Mouse (Mus musculus) G1E (cell line): ENCODE measurements around the gene Sec22b. TPM values are rescaled to one million over a fixed set of nuclear protein-coding genes. Genes with fewer than 3 reads are reported as not detected.

Experiments
- ATAC-seq: 2 replicates; pipeline ENCODE4 v1.8.0; 2016; ENCODE audit warnings: mild to moderate bottlenecking; ENCODE audit not compliant: insufficient number of reproducible peaks, poor library complexity, low FRiP score, severe bottlenecking; ENCODE audit errors: extremely low read depth
- DNase-seq: peaks from one replicate; pipeline ENCODE4 v3.0.0; 2012; ENCODE audit warnings: low spot score
- H3K27me3 ChIP-seq: 2 replicates; pipeline ENCODE4 v1.6.1; 2012; ENCODE audit warnings: mild to moderate bottlenecking, low read length, inconsistent platforms; ENCODE audit not compliant: insufficient read depth
- H3K36me3 ChIP-seq: replicated peaks from 2 replicates; pipeline ENCODE3; 2012; ENCODE audit warnings: mild to moderate bottlenecking, inconsistent platforms
- H3K4me1 ChIP-seq: 2 replicates; pipeline ENCODE4 v1.6.1; 2012; ENCODE audit warnings: low read depth, low read length, inconsistent platforms, mixed read lengths; ENCODE audit not compliant: insufficient read depth
- H3K4me3 ChIP-seq: 2 replicates; pipeline ENCODE4 v1.5.1; 2012; ENCODE audit warnings: low read depth, mild to moderate bottlenecking, inconsistent platforms, low read length, moderate library complexity, mixed read lengths
- H3K9me3 ChIP-seq: replicated peaks from 2 replicates; pipeline ENCODE4 v1.6.1; 2012; ENCODE audit warnings: inconsistent platforms
- CTCF ChIP-seq: IDR thresholded peaks from 2 replicates; pipeline ENCODE4 v1.5.1; 2012; ENCODE audit warnings: low read depth, low read length, inconsistent platforms, mixed read lengths
- GATA1 ChIP-seq: IDR thresholded peaks from 2 replicates; pipeline ENCODE4 v1.6.1; 2012; ENCODE audit warnings: borderline replicate concordance, low read length, inconsistent platforms, mixed read lengths
- GATA2 ChIP-seq: IDR thresholded peaks from 2 replicates; pipeline ENCODE4 v1.6.1; 2012; ENCODE audit warnings: low read depth, low read length, inconsistent platforms, borderline replicate concordance
- POLR2AphosphoS5 ChIP-seq: IDR thresholded peaks from 2 replicates; pipeline ENCODE4 v1.6.1; 2012; ENCODE audit warnings: low read depth, low read length, inconsistent platforms; ENCODE audit not compliant: insufficient replicate concordance
- TAL1 ChIP-seq: conservative IDR thresholded peaks from 2 replicates; pipeline ENCODE4 v1.6.1; 2012; ENCODE audit warnings: low read depth, low read length, inconsistent platforms, mixed read lengths
- polyA plus RNA-seq: library from polyadenylated mRNA; stranded (reverse); fragments of >175 nt; gene quantifications from 2 replicates; pipeline ENCODE4 v1.2.3, GENCODE M21; 2012
- total RNA-seq, 2 experiments: library from RNA; stranded (forward) in 1 of 2; stranded (reverse) in 1 of 2; fragments of 200-1000 nt in 1 of 2; fragments of >200 nt in 1 of 2; fragmentation: Nextera tagmentation in 1 of 2; gene quantifications; 2 replicates each; pipeline ENCODE4 v1.2.3; 2014 to 2017

Sec22b gene
- total and polyA plus RNA-seq, 3 experiments = 58.3 to 79.6 (median 78.3) TPM

DNA sequence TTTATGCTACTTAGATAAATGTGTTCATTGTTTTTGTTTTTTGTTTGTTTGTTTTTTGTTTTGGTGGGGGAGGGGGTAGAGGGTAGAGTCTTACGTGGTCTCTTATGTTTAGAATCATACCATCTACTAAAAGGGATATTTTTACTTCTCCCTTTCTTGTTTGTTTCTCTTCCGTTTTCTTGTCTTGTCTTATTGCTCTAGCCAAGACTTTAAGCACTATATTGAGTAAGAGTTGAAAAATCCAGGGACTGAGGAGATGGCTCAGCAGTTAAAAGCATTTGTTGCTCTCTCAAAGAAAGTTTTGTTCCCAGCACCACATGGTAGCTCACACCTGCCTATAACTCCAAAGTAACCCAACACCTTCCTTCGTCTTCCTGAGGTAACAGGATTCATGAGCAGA lies 50.1 kb downstream of the Sec22b start:
- Histone ChIP-seq H3K4me3 (no peak overlapping the region), H3K9me3 (peaks cover 2% of the 10 kb centered on the region; the same call in 1 of the 2 replicates), H3K27me3 (no peaks in the 10 kb centered on the region), H3K36me3 (no peaks in the 10 kb centered on the region), H3K4me1 (no peaks in the 10 kb centered on the region)
- DNase-seq (no peak), ATAC-seq (no peak)
- TF ChIP-seq CTCF (no peak), TAL1 (no peak), POLR2AphosphoS5 (no peak), GATA2 (no peak), GATA1 (no peak)

DNA sequence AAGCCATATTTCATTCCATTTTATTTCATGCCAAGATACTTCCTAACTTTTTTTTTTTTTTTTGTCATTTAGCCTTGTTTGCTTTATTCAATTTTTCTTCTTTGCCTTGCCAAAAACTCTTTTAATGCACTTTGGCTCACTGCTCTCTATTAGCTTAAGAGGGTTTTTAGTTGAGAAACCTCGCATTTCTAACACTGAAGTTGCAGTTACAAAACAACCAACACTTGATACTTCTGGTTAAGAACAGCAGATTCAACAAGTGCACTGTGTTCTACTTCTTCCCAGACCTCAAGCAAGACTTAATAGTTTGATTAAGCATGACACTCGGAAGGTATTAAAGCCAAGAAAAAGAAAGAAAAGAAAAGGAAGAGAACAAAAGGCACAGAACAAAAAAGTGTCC lies 52.2 kb downstream of the Sec22b start:
- no peaks in the 10 kb centered on the region for H3K4me1 ChIP-seq
- H3K36me3 ChIP-seq = no peaks in the 10 kb centered on the region
- TF ChIP-seq GATA2 (no peak), CTCF (no peak), GATA1 (no peak), TAL1 (no peak), POLR2AphosphoS5 (no peak)
- no peak for ATAC-seq
- H3K4me3 ChIP-seq = no peak overlapping the region
- H3K27me3 ChIP-seq = no peaks in the 10 kb centered on the region
- H3K9me3 ChIP-seq = peaks cover 6% of the 10 kb centered on the region
- DNase-seq = no peak

DNA sequence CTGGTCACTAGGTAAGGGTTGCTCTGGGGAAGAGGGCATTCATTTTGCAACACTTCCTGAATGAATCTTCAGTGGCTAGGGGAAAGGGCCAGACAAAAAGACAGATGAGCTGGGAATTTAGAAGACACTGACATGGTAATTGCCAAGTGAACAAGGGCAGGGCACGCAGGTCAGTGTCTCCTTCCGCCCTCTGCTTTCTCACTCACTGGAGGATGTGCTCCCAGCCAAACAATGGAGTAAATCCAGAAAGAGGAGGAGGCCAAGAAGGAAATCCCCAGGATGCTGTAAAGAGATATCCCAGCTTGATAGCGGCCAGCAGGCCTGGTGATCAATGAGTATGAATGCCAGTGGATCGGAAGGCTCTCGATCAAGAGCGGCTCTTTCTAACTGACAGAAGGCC lies 55.3 kb downstream of the Sec22b start:
- Histone ChIP-seq H3K27me3 (no peaks in the 10 kb centered on the region), H3K36me3 (no peaks in the 10 kb centered on the region), H3K9me3 (peaks cover 18% of the 10 kb centered on the region), H3K4me3 (no peak overlapping the region), H3K4me1 (no peaks in the 10 kb centered on the region)
- DNase-seq (no peak), ATAC-seq (no peak)
- no peak for TF ChIP-seq GATA1
- TF ChIP-seq CTCF = no peak
- no peak for TF ChIP-seq TAL1
- no peak for TF ChIP-seq POLR2AphosphoS5
- TF ChIP-seq GATA2 = no peak

DNA sequence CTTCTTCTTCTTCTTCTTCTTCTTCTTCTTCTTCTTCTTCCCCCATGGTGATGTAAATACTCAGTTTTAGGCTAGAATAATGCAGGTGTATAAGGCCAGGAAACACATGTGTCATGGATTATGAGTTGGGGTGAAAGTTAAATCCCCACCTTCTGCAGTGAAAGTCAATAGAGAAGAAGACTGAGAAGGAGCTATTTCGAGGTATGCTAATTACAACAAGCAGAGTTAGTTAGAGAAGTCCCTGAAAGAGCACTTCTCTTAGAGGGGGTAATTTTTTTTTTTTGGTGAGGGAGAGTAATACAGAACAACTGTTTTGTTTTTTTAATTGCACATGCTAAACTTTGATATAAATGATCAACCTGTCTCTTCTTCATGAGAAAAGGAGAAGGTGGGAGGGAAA lies 55.9 kb downstream of the Sec22b start:
- TF ChIP-seq CTCF (no peak), TAL1 (no peak), POLR2AphosphoS5 (no peak), GATA1 (no peak), GATA2 (no peak)
- Histone ChIP-seq H3K36me3 (no peaks in the 10 kb centered on the region), H3K4me1 (no peaks in the 10 kb centered on the region), H3K9me3 (peaks cover 21% of the 10 kb centered on the region), H3K27me3 (no peaks in the 10 kb centered on the region), H3K4me3 (no peak overlapping the region)
- ATAC-seq = no peak
- DNase-seq = no peak

DNA sequence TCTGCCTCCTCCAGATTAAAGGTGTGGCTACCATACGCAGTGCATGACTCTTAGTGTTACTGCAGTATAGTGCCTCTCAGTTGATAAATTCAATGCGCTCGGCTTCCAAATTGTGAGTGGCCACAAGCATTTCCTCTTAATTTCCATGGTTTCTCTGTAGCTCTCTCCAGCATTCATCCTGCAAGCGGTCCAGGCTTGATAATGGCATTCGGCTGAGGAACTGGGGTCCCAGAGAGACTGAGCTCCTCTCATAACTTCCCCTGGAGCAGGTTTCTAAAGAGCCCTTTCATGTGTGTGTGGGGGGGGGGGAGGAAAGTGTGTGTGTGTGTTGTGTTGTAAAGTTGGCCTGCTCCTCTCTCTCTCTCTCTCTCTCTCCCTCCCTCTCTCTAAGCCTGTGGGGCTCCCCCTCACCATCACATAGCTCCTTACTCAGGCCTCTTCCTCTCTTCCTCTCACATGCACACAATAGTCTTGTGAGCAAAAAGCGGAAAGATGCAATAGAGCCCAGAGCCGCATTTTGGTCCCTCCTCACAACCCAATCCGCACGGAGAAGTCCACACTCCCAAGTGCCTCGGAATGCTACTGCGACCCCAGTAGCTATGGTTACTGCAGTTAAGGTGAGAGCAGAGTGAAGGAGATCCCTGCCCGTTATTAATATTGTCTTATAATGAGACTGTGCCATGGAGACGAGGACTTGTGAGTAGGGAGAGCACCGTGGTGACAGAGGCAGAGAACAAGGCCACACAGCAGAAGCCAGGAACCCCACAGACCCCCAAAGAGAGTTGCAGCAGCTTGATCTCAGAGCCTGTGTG lies 60.0 kb downstream of the Sec22b start:
- peaks cover 27% of the 10 kb centered on the region for H3K9me3 ChIP-seq
- no peak overlapping the region for H3K4me3 ChIP-seq
- H3K4me1 ChIP-seq = no peaks in the 10 kb centered on the region
- TF ChIP-seq GATA2 = no peak
- TF ChIP-seq CTCF = no peak
- TF ChIP-seq GATA1 = no peak
- TF ChIP-seq POLR2AphosphoS5 = no peak
- TF ChIP-seq TAL1 = no peak
- no peaks in the 10 kb centered on the region for H3K27me3 ChIP-seq
- H3K36me3 ChIP-seq = no peaks in the 10 kb centered on the region
- no peak for ATAC-seq
- no peak for DNase-seq

DNA sequence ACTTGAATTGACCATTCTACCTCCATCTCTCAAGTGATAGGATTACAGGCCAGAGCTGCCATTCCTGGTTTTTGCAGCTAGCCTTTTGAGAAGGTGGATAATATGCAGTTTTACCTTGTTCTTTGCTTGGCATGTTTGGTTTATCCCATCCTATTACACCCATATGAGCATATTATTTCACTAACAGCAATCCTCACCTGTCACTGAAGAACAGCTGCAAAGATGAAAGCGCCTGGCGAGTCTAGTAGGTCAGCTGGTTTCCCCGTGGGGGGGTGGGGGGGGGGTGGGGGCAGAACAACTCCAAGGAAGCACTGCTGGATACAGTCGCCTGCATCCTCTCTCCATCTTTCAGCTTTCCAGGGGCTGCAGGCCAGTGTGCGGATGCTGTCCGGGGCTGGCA lies 61.0 kb downstream of the Sec22b start:
- H3K36me3 ChIP-seq = no peaks in the 10 kb centered on the region
- H3K4me1 ChIP-seq = no peaks in the 10 kb centered on the region
- peaks cover 27% of the 10 kb centered on the region for H3K9me3 ChIP-seq
- no peaks in the 10 kb centered on the region for H3K27me3 ChIP-seq
- DNase-seq (no peak), ATAC-seq (no peak)
- TF ChIP-seq GATA1 (no peak), CTCF (no peak), POLR2AphosphoS5 (no peak), GATA2 (no peak), TAL1 (no peak)
- no peak overlapping the region for H3K4me3 ChIP-seq
